Mouse (Mus musculus): ENCODE data around the gene Dab2ip.

The Dab2ip gene

DNA sequence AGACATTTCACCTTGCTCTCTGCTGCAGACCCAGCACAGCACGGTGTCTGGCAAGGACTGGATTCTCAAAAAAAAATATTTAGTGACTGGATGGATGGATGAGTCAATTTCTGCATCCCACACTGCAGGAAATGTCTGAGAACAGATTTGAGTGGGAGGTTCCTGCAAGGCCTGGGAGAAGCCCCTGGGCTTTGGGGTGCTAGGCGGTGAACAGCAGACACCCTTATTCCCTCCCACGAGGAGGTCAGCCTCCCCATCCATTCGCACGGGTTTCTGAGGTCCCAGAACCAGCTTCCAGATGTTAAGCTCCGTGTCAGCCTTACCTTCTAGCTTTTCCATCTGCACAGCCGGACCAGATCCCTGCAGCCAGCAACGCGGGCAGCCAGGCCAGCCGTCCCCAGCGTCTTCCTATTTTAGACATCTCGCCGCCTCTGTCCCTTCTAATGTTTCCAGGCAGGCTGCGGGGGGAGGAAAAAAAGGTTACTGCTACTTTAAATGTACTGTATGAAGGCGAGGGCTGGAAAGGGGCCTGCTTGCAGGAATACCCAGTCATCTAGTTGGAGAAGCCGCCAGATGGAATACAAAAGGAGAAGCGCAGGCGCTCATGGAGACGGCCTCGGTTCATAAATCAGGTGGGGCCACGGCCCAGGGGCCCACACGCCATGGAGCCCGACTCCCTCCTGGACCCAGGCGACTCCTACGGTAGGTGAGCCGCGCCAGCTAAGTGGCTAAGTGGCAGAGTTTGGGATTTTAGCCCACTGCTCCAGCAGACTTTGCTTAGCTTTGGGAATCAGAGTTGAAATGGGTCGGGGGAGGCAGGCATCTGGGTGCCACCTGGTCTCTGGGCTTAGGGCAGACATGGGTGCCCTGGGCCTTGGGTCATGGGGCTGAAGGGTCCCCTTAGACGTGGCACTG lies at the start of gene Dab2ip:
Gene Dab2ip (plus strand): TSS at position 356 of the 915 bp plus-strand sequence.
- no peak for DNase-seq (ENCODE audit: low spot score in 2 of 2)

DNA sequence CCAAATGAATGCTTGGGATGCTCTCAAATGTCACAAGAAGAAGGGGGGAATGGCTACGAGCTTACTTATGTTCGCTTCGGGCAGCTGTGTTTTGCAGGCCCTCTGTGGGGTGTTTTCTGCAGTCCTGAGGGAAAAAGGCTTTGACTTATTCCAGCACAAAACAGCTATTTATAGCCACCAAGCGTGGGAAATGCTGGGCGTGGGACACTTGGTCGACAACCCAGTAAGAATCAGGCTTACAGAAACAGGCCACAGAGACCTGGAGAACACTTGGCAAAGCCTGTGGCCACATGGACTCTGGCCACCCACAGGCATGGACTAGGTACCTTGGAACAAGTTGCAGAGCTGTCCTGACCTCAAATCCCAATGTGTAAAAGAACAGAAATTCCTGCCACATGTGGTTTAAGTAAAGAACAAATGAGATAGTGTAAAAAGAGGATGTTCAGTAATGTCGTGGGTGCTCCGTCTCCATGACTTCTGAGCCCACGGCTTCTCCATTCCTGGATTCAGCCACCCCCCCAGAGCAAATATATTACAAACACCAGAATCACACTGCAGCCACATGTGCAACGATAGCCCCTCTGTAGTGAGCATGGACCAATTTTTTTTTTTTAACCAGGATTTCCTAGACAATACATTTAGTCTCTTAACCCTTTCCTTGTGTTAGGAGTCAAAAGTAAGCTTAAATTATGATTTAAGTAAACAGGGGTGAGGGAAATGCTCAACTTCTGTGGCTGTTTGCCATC lies 49.3 kb upstream of the Dab2ip start:
- no peak for DNase-seq (ENCODE audit: low spot score in 2 of 2)

DNA sequence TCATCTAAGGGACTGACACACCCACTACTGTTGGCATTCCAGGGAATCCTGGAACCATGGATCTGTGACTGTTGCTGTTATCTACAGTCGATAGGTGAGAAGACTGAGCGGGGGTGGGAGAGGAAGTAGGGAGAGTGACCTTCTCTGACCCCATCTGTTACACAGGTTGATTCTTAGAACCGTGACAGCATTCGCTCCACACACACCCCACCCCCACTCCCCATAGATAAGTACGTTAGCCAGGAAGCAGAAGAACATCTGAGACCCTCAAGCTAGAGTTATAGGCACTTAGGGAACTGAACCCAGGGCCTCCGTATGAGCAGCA lies 48.8 kb upstream of the Dab2ip start:
- DNase-seq (ENCODE audit: low spot score in 2 of 2): peak; percentile 44 to 50

DNA sequence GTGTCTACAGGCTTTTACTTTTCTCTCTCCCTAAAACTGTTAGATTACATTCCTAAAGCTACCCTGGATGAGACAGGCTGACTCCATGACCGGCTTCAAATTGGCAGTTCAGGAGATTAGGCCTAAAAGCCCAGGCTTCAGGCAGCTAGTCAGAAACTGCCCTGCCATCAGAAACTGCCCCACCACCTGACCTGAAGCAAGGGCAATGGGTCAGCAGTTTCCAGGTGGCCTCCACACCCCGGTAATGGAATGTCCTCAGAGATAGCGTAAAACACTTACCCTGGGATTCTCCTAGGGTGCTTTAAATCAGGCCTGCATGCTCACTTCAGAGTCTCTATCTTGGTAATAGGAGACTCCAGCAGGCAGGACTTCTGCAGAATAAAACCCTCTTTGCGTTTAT lies 48.2 kb upstream of the Dab2ip start:
- no peak for DNase-seq (ENCODE audit: low spot score in 2 of 2)

DNA sequence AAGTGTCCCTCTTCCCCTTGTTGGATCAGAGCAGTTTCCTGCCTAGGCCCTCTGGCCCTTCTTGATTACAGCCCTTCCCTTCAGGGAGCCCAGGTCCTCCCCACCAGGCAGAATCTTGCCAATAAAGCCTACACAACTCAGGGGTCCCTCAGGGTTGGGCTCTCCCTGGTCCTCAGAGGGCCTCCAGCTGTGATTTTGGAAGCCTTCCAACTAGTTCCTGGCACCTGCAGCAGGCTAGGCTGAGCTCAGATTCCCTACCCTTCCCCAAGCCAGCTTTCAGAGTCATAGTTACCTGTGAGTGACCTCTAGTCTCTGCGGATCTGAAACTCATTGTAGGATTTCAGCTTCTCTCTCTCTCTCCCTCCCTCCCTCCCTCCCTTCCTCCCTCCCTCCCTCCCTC lies 47.1 kb upstream of the Dab2ip start:
- DNase-seq (ENCODE audit: low spot score in 2 of 2): no peak

DNA sequence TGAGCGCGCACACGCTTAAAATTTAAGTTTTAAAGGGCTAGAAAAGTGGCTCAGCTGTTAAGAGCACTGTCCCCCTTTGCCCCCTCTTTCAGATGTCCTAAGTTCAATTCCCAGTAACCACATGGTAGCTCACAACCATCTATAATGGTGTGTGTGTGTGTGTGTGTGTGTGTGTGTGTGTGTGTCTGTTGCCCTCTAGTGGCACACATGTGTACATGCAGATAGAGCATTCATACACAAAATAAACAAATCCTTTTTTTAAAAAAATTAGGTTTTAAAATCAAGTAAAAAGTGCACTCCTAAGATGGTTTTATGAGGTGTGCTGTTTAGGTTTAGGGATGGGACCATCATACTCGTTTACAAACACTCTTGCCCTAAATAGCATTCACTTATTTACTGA lies 45.8 kb upstream of the Dab2ip start:
- no peak for DNase-seq (ENCODE audit: low spot score in 2 of 2)

DNA sequence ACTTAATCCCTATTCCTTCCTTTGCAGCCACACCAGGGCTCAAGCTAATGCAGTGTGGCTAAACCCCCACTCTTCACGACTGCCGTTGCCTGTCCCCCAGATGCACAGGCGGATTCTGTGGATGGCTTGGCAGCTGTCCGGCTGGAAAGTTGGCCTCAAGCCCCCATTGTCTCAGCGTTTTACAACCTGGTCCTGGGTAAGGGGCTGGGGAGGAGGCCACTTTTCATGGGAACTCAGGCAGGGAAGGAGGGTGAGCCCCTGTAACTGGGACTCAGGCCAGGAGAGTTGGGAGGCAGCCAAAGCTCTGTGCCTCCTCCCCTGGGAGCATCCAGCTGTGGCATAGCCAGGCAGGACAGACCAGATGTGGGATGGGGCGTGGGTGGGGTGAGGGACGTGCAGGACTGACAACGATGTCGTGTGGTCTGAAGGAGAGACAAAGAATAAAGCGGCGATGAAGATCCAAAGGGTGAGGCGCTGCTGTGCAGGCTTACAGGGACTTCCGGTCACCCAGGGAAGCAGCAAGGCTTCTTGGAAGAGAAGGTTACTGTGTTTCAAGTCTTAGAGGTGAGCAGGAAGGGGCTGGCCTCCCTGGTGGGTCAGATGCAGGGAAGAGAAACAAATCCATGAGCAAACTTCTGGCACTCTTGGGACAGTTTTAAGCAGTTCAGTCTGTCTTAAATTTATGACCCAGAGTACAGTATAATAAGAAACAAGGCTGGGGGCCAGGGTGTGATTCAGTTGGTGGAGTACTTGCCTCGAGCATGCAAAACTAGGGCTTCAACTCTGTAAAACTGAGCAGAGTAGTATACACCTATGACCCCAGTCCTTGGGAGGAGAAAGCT lies 43.8 kb upstream of the Dab2ip start:
- peak in 1 of 2 experiments; percentile 1 for DNase-seq (ENCODE audit: low spot score in 2 of 2)

DNA sequence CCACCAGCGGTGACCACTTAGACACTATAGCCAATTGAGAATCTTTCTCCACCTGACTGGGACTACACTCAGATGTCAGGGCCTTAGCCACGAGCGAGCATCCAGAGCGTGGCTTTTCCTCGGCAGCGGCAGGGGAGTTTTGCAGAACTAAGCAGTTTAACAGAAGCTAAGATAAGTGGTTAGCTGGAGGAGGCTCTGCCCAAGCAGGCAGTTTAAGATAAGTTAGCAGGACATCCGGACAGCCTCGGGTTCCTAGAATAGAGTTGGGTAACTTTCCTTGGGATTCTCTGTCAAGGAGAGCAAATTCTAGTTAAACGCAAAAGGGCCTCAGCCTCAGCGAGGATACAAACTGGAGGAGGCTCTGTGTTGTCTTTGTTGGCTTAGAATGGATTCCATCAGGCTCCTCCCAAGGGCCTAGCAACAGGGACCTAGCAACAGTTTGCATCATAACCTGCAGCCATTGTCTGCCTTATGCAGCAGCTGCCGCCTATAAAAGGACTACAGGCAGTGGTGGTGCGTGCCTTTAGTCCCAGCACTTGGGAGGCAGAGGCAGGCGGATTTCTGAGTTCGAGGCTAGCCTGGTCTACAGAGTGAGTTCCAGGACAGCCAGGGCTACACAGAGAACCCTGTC lies 31.3 kb upstream of the Dab2ip start:
- DNase-seq (ENCODE audit: low spot score in 2 of 2): no peak

DNA sequence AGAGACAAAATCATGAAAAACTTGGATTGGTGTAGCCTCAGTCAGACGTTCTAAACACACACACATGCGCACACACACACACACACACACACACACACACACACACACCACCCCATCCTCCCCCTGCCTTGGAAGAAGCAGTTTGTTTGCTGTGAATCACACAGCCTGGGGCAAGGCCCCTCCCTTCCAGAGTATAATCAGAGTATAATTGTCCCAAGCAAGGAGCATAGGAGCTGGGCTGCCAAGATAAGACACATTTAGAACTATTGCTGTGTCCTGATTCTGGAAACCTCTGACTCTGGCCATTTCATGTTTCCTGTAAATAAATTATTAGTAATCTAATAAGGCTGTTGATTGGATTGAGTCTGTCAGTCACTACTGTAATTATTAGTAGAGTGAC lies 29.0 kb upstream of the Dab2ip start:
- no peak for DNase-seq (ENCODE audit: low spot score in 2 of 2)

DNA sequence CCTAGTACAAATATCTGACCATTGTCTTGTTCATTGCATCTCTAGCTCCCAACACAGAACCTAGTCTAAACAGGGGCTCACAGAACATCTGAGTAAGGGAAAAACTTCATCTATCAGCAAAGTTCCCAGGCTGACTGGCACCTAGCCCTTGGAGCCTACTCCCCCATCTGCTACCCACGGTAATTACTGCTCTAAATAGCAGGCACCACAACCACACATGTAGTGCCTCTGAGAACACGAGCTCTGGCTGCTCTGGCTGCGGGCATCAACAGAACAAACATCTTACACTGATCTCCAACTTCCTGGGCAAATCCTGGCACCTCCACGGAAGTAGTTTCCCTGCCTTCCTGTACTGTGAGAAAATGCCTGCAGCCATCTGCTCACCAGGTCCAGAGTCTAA lies 28.2 kb upstream of the Dab2ip start:
- no peak for DNase-seq (ENCODE audit: low spot score in 2 of 2)

DNA sequence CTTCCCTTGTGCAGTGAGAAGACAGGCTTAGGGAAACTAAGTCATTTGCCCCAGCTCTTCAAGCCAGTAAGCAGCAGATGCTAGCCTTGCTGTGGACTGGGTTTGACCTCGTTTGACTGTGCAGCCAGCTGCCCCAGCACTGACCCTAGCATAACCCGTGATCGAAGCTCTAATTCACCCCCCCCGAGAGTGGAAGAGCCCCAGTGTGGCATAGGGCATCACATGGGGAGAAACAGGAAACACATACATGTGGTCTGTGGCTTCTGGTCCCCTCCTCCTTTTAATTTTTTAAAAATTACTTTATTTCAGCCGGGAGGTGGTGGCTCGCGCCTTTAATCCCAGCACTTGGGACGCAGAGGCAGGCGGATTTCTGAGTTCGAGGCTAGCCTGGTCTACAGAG lies 27.3 kb upstream of the Dab2ip start:
- DNase-seq (ENCODE audit: low spot score in 2 of 2): no peak

DNA sequence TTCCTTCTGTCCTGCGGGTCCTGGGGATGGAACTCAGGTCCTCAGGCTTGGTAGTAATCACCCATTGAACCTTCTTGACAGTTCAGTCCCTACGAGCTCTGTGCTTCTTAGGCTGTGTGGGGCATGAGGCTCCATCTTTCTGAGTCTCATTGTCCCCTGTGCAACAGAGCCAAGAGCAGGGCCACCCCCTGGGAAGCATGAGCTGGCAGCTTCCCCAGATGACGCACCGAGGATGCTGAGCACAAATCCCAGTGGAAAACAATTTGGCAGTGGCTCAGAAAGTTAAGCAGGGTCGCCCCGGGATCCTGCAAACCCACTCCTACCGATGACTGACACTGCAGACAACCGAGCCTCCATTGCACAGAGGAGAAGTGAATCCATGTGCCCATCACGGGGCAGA lies 24.4 kb upstream of the Dab2ip start:
- no peak for DNase-seq (ENCODE audit: low spot score in 2 of 2)

DNA sequence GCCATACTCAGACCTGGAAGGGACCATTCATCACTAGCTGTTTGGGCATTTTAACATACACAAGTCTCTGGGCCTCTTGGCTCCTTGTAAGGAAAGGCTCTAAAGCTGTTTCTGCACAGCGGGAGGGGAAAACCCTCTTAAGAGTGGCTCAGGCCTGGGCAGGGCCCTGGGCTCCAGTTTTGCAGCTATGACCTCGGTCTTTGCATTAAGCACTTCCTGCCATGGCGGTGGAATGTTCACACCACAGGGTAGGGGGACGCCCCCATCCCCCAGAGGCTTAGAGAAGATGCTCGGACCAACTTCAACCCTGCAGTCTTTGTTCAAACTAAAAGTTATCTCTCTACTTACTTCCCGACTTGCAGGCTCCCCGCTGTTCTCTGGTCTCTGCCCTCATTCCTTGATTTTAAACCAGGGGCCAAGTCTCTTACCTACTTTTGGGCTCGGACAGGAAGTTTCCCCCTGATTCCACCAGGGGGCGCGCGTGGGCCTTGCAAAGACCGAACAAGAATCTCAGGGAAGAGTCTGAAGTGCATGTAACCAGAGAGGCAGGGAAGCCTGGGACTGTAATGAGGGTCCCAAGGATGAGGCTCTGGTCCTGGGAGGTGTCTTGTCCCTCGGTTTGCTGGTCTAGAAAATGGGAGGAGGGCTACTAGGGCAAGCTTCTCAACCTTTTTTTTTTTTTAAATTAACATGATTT lies 18.6 kb upstream of the Dab2ip start:
- peak; percentile 70 to 82 for DNase-seq (ENCODE audit: low spot score in 2 of 2)

DNA sequence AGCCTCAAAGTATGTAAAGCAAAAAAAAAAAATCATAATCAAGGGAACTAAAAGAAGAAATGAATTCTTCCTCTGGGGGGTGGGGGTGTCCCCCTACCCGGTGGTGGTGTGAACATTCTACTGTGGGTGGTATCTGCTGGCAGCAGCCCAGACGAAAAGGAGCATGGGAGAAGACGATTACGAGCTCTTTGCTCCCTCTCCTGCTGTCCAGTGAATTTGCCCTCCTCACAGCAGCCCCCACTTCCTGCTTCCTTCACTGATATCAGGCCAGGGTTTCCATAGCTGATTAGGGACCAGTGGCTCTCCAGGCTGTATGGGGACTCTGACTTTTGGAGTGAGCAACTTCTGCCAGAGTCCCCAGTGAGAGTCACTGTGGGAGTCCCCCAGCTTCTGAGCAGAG lies 17.3 kb upstream of the Dab2ip start:
- no peak for DNase-seq (ENCODE audit: low spot score in 2 of 2)

DNA sequence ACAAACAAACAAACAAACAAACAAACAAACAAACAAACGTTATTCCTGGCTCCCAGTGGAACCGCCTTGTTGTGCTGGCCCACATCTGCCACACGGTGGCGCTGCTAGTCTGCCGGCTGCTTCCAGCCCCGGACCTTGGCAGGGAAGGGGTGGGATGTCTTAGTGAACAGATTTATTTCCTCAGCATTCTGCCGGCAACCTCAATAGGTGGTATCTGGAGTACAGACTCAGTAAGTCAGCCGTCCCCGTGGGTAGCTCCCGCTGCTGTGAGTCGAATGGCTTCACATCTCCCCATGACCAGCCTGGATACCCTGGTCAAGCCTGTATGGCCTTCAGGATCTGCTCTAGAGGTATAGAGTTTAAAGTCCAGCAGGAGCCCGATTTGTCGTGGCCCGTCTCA lies 13.3 kb upstream of the Dab2ip start:
- peak in 1 of 2 experiments; percentile 15 for DNase-seq (ENCODE audit: low spot score in 2 of 2)

DNA sequence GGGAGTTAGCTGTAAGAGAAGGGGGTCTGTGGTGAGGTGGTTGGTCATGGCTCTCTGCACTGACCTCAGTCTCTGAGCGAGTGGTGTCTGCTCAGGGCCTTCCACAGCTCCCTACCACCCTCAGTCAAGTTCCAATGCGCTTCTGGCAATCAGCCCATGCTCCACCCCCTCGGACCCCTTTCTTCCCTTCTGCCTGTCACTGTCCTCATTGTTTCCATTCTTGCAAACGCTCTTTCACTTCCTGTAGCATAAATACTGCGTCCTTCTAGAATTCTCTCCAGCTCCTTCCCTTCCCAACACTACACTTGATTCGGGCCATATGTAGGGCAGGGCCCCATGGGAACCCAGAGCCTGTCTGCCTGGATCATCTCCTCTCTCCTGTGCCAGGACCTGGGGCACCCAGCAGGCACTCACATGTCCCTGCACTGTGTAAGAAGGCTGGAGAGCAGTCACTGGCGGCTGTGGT lies 12.9 kb upstream of the Dab2ip start:
- DNase-seq (ENCODE audit: low spot score in 2 of 2): no peak

DNA sequence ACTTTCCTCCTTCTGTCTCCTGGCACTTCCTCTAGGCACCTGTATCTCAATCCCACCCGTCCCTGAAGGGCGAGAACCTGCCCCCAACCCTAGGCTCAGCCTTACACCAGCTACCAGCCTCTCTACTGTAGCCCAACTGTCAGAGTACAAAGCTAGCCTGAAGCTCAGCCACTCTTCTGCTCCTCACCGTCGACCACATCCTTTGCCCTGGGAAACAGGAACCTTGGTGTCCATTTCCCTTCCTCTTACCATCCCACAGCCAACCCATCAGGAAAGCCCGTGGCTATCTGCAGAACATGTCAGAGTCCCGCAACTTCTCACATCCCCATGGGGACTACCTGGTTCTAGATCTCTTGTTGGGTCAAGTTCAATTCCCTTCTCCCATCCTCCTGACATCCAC lies 11.6 kb upstream of the Dab2ip start:
- DNase-seq (ENCODE audit: low spot score in 2 of 2): no peak

DNA sequence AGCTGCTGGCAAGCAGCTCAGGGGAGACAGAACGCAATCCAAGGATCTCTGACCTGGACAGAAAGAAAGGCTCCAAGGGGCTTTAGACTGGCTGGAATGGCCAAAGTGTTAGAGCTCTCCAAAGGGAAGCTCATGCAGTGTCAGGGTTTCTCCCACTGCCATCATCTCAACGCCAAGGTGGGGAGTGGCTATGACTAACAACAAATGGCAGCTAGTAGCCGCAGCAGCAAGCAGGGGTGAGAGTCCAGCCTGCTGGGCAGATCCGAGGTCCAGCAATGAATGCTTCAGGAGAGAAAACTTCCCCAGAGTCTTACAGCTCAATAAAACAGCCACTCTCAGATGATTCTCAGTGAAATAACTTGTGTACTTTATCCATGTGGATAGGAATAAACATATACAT lies 8.9 kb upstream of the Dab2ip start:
- DNase-seq (ENCODE audit: low spot score in 2 of 2): no peak

DNA sequence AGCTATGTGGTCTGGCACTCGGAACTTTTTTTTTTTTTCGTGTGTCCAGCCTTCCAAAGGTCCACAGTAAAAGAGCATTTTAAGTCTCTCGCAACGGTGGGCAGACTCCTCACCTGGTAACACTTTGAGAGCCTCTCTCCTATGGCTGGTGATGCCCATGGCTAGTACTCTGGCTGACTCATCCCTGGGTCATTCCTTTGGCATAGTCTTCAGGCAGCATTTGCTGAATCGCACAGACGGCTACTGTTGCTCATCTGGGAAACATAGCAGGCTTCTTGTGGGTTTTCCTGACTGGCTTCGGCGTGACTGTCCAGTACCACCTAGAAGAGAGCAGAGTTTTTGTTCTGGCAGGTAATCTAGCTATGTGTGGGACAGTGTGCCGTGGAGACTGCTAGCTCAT lies 8.0 kb upstream of the Dab2ip start:
- DNase-seq (ENCODE audit: low spot score in 2 of 2): no peak

DNA sequence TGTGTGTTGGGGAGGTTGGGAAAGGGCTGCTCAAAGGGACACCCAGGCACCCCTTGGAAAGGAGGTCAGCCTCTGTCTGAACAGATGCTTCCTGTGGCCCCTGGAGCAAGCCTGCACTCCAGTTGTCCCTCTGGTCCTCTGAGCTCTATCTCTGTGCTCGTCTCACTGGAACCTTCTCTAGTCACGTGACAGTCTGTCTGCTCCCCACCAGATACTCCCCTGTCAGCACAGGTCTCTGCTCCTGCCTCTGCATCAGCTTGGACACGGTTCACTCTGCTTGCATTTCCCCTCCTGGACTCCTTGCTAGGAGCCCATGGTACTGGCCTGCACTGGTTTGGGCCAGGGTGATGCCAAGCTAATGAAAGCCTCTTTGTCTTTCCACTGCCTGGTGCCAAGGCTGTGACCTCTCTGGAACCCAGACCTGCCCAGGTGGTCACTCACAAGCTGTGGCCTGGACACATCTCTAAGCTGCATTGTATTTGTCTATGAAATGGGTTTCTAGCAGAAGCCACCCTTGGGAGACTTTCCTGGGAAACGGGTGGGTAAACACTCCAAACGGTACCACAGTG lies 1.1 kb upstream of the Dab2ip start:
- DNase-seq (ENCODE audit: low spot score in 2 of 2): no peak
